Mouse (Mus musculus) Patski (cell line): ENCODE measurements around the gene 1700013F07Rik. TPM values are rescaled to one million over a fixed set of nuclear protein-coding genes. Genes with fewer than 3 reads are reported as not detected.

Experiments
- ATAC-seq: fragments of 100-300 bp; one replicate; pipeline ENCODE4 v1.8.0; 2021
- CTCF ChIA-PET: fragments of 350-600 bp; sonication (Branson Sonifier 250); formaldehyde crosslinking; loops from one replicate; lab custom pipeline; 2022; ENCODE audit warnings: inconsistent platforms; lab: Charles Lee
- POLR2A ChIA-PET: fragments of 350-600 bp; sonication (Branson Sonifier 250); formaldehyde crosslinking; loops from one replicate; lab custom pipeline; 2022; ENCODE audit warnings: antibody characterized with exemption, inconsistent platforms; lab: Charles Lee
- DNase-seq: peaks from one replicate; pipeline ENCODE4 v3.0.0-alpha.2; 2011; ENCODE audit warnings: low read depth, low spot score
- H3K27me3 ChIP-seq: fragments of 371-371 bp; one replicate; pipeline ENCODE4 v1.5.1; 2021
- CTCF ChIP-seq: fragments of 100-300 bp; IDR thresholded peaks from one replicate; pipeline ENCODE4 v1.5.1; 2021
- in situ Hi-C: fragments of 300-500 bp; cut with MboI; formaldehyde crosslinking; loops from 3 replicates; pipeline ENCODE4 v1.11.1; 2018; ENCODE audit warnings: low pct_unique_long_range_greater_than_20kb, mixed read lengths
- polyA plus RNA-seq: library from polyadenylated mRNA; unstranded; gene quantifications from one replicate; pipeline ENCODE4 v1.2.3, GENCODE M21; 2021

Gene 1700013F07Rik
- polyA plus RNA-seq, 1 experiment from 2014 or later: 3.6 TPM

- ChIA-PET CTCF (interaction anchor here (1.2 kb wide), 1 partner anchor 53 kb away, joined by 3 read pairs; no protein-coding TSS in a partner anchor), POLR2A (interaction anchor here (1.0 to 1.1 kb wide), 2 partner anchors 19 to 25 kb away, joined by 4 read pairs; partner anchors contain the start of gene Taf13)
- in situ Hi-C loops: no loop called here
- TF ChIP-seq CTCF: no peak
- no peaks in the 10 kb centered on the region for H3K27me3 ChIP-seq
- peak; percentile 87 for DNase-seq
- ATAC-seq: peak; percentile 96
Observed at GRCm38 (mm10) chr3:108590786-108591529, 57.0 kb downstream of the 1700013F07Rik start, which contains the start of gene Wdr47. TSS of gene Wdr47 (plus strand) at chr3:108591279.

- in situ Hi-C loops: no loop called here
- CTCF ChIA-PET: interaction anchor here (0.7 kb wide), 1 partner anchor 106 kb away, joined by 3 read pairs; no protein-coding TSS in a partner anchor
- no peak for DNase-seq
Observed at GRCm38 (mm10) chr3:108591530-108592522, 57.9 kb downstream of the 1700013F07Rik start.

More at GRCm38 (mm10) chr3:108591530-108592522, 57.9 kb downstream of the 1700013F07Rik start:
- peak; percentile 41 for ATAC-seq
- no peaks in the 10 kb centered on the region for H3K27me3 ChIP-seq
- no peak for TF ChIP-seq CTCF
- POLR2A ChIA-PET: interaction anchor here (0.6 to 1.1 kb wide), 4 partner anchors 20 to 500 kb away, joined by 3 to 4 read pairs (median 4); partner anchors contain the start of gene Taf13

Other genes with a start within 250 kb of the 1700013F07Rik start
- gene Mybphl, start 169.2 kb upstream of the 1700013F07Rik start, polyA plus RNA-seq: not detected
- gene Psrc1, start 150.3 kb upstream of the 1700013F07Rik start, polyA plus RNA-seq: 29.8 TPM
- gene Celsr2, start 118.6 kb upstream of the 1700013F07Rik start, polyA plus RNA-seq: 90.1 TPM
- 536 TPM for gene Sars, start 88.9 kb upstream of the 1700013F07Rik start, polyA plus RNA-seq
- 0.17 TPM for gene 5330417C22Rik, start 2.4 kb downstream of the 1700013F07Rik start, polyA plus RNA-seq
- gene Tmem167b, start 28.3 kb downstream of the 1700013F07Rik start, polyA plus RNA-seq: 82.3 TPM
- 44.7 TPM for gene Taf13, start 37.5 kb downstream of the 1700013F07Rik start, polyA plus RNA-seq
- 25.7 TPM for gene Wdr47, start 57.1 kb downstream of the 1700013F07Rik start, polyA plus RNA-seq
- gene Clcc1, start 119.8 kb downstream of the 1700013F07Rik start, polyA plus RNA-seq: 74.3 TPM
- gene Gpsm2, start 188.2 kb downstream of the 1700013F07Rik start, polyA plus RNA-seq: 36.0 TPM
- gene Aknad1, start 205.5 kb downstream of the 1700013F07Rik start, polyA plus RNA-seq: not detected